Mouse (Mus musculus): ENCODE results near the gene Npepl1. TPM values are rescaled to one million over a fixed set of nuclear protein-coding genes. Genes with fewer than 3 reads are reported as not detected.

Gene Npepl1
- total RNA-seq, 2 experiments from 2014 or later = 88.1 to 92.2 TPM

- no peak for DNase-seq (ENCODE audit: low spot score)
Observed at GRCm38 (mm10) chr2:174107375-174107774, 2.8 kb upstream of the Npepl1 start.

- peak; percentile 45 for DNase-seq (ENCODE audit: low spot score)
Observed at GRCm38 (mm10) chr2:174110783-174111549, 817 bp downstream of the Npepl1 start.

- no peak for DNase-seq (ENCODE audit: low spot score)
Observed at GRCm38 (mm10) chr2:174112931-174113330, 2.8 kb downstream of the Npepl1 start.

GRCm38 (mm10) chr2:174114148-174114864 is 4.2 kb downstream of the Npepl1 start:
- DNase-seq (ENCODE audit: low spot score) = peak; percentile 59

- DNase-seq (ENCODE audit: low spot score) = no peak
Observed at GRCm38 (mm10) chr2:174116929-174117328, 6.8 kb downstream of the Npepl1 start.

- DNase-seq (ENCODE audit: low spot score) = no peak
Observed at GRCm38 (mm10) chr2:174118141-174118540, 8.0 kb downstream of the Npepl1 start.

GRCm38 (mm10) chr2:174119259-174119658 is 9.1 kb downstream of the Npepl1 start:
- no peak for DNase-seq (ENCODE audit: low spot score)

- DNase-seq (ENCODE audit: low spot score) = no peak
Observed at GRCm38 (mm10) chr2:174120631-174121030, 10.5 kb downstream of the Npepl1 start.

- no peak for DNase-seq (ENCODE audit: low spot score)
Observed at GRCm38 (mm10) chr2:174121411-174121947, 11.3 kb downstream of the Npepl1 start.

GRCm38 (mm10) chr2:174122331-174122730 is 12.2 kb downstream of the Npepl1 start:
- no peak for DNase-seq (ENCODE audit: low spot score)

GRCm38 (mm10) chr2:174123731-174124130 is 13.6 kb downstream of the Npepl1 start:
- DNase-seq (ENCODE audit: low spot score) = no peak

- no peak for DNase-seq (ENCODE audit: low spot score)
Observed at GRCm38 (mm10) chr2:174126522-174127375, 16.6 kb downstream of the Npepl1 start.

- no peak for DNase-seq (ENCODE audit: low spot score)
Observed at GRCm38 (mm10) chr2:174127376-174127713, 17.2 kb downstream of the Npepl1 start.

GRCm38 (mm10) chr2:174128926-174129325 is 18.8 kb downstream of the Npepl1 start:
- no peak for DNase-seq (ENCODE audit: low spot score)

- no peak for DNase-seq (ENCODE audit: low spot score)
Observed at GRCm38 (mm10) chr2:174130468-174131097, 20.4 kb downstream of the Npepl1 start.

- no peak for DNase-seq (ENCODE audit: low spot score)
Observed at GRCm38 (mm10) chr2:174132413-174132969, 22.3 kb downstream of the Npepl1 start.

- no peak for DNase-seq (ENCODE audit: low spot score)
Observed at GRCm38 (mm10) chr2:174159035-174159434, 48.9 kb downstream of the Npepl1 start.

- DNase-seq (ENCODE audit: low spot score) = no peak
Observed at GRCm38 (mm10) chr2:174160461-174160860, 50.3 kb downstream of the Npepl1 start.
